Mouse (Mus musculus): Measurements from ENCODE around the gene Fuom. TPM values are rescaled to one million over a fixed set of nuclear protein-coding genes. Genes with fewer than 3 reads are reported as not detected.

Gene Fuom
- polyA plus RNA-seq, 1 experiment from 2014 or later: 29.4 TPM

GRCm38 (mm10) chr7:140116329-140117054 is 14.3 kb upstream of the Fuom start, which contains the start of gene Echs1:
Gene Echs1, minus strand, starts transcription at chr7:140116476.
- peak within 1 kb of the TSS; percentile 80 for H3K9ac ChIP-seq (ENCODE audit: low read depth, low read length)
- peak; percentile 94 for DNase-seq (ENCODE audit: low spot score)
- no peaks in the 10 kb centered on the region for H3K4me1 ChIP-seq (ENCODE audit: control insufficient read depth, insufficient read depth, low read length)
- peak within 1 kb of the TSS; percentile 85 for H3K27ac ChIP-seq (replicated peaks; ENCODE audit: low read depth, low read length)
- no peaks in the 10 kb centered on the region for H3K27me3 ChIP-seq (replicated peaks; ENCODE audit: control insufficient read depth, insufficient read depth, low read length)
- H3K9me3 ChIP-seq (ENCODE audit: control insufficient read depth, low read length): no peaks in the 10 kb centered on the region
- peak within 1 kb of the TSS; percentile 82 for H3K4me3 ChIP-seq (ENCODE audit: low read depth, low read length)
- peaks cover 14% of the 10 kb centered on the region; the same call in 1 of the 2 replicates for H3K36me3 ChIP-seq (ENCODE audit: control insufficient read depth, insufficient read depth, low read length)
- ATAC-seq (ENCODE audit: low read depth): peak; percentile 94
- 5% methylated on average over 22 of the region's 28 CpGs for WGBS
- H3K4me2 ChIP-seq (ENCODE audit: low read depth, low read length): peak within 1 kb of the TSS; percentile 89

GRCm38 (mm10) chr7:140115583-140116328 is 13.5 kb upstream of the Fuom start, which contains the start of gene Paox:
Gene Paox, plus strand, starts transcription at chr7:140115799.
- Histone ChIP-seq H3K27ac (replicated peaks; ENCODE audit: low read depth, low read length) (peak within 1 kb of the TSS; percentile 85), H3K9ac (ENCODE audit: low read depth, low read length) (peak within 1 kb of the TSS; percentile 80), H3K4me3 (ENCODE audit: low read depth, low read length) (peak within 1 kb of the TSS; percentile 82), H3K36me3 (ENCODE audit: control insufficient read depth, insufficient read depth, low read length) (peaks cover 18% of the 10 kb centered on the region), H3K4me2 (ENCODE audit: low read depth, low read length) (peak within 1 kb of the TSS; percentile 89), H3K9me3 (ENCODE audit: control insufficient read depth, low read length) (no peaks in the 10 kb centered on the region), H3K27me3 (replicated peaks; ENCODE audit: control insufficient read depth, insufficient read depth, low read length) (no peaks in the 10 kb centered on the region), H3K4me1 (ENCODE audit: control insufficient read depth, insufficient read depth, low read length) (no peaks in the 10 kb centered on the region)
- peak; percentile 79 for ATAC-seq (ENCODE audit: low read depth)
- WGBS: under 1% methylated on average over 22 of the region's 23 CpGs
- peak; percentile 86 for DNase-seq (ENCODE audit: low spot score)

- 61% methylated on average over 3 of the region's 3 CpGs for WGBS
- peak; percentile 63 for DNase-seq (ENCODE audit: low spot score)
- Histone ChIP-seq H3K9me3 (ENCODE audit: control insufficient read depth, low read length) (no peaks in the 10 kb centered on the region), H3K4me2 (ENCODE audit: low read depth, low read length) (no peak overlapping the region), H3K9ac (ENCODE audit: low read depth, low read length) (no peak overlapping the region), H3K36me3 (ENCODE audit: control insufficient read depth, insufficient read depth, low read length) (peaks cover 56% of the 10 kb centered on the region), H3K4me1 (ENCODE audit: control insufficient read depth, insufficient read depth, low read length) (no peaks in the 10 kb centered on the region), H3K4me3 (ENCODE audit: low read depth, low read length) (no peak overlapping the region), H3K27ac (replicated peaks; ENCODE audit: low read depth, low read length) (no peak overlapping the region), H3K27me3 (replicated peaks; ENCODE audit: control insufficient read depth, insufficient read depth, low read length) (no peaks in the 10 kb centered on the region)
- peak; percentile 34; the same call in 1 of the 2 replicates for ATAC-seq (ENCODE audit: low read depth)
These were observed 9.7 kb upstream of the Fuom start for GRCm38 (mm10) chr7:140111943-140112342.

GRCm38 (mm10) chr7:140104009-140104408 is 1.8 kb upstream of the Fuom start:
- no peaks in the 10 kb centered on the region for H3K27me3 ChIP-seq (replicated peaks; ENCODE audit: control insufficient read depth, insufficient read depth, low read length)
- H3K27ac ChIP-seq (replicated peaks; ENCODE audit: low read depth, low read length): no peak overlapping the region
- H3K4me3 ChIP-seq (ENCODE audit: low read depth, low read length): no peak overlapping the region
- no peak overlapping the region for H3K9ac ChIP-seq (ENCODE audit: low read depth, low read length)
- DNase-seq (ENCODE audit: low spot score) (no peak), ATAC-seq (ENCODE audit: low read depth) (no peak)
- H3K36me3 ChIP-seq (ENCODE audit: control insufficient read depth, insufficient read depth, low read length): peaks cover 40% of the 10 kb centered on the region
- WGBS: 55% methylated on average over 4 of the region's 4 CpGs
- no peak overlapping the region for H3K4me2 ChIP-seq (ENCODE audit: low read depth, low read length)
- no peaks in the 10 kb centered on the region for H3K9me3 ChIP-seq (ENCODE audit: control insufficient read depth, low read length)
- peaks cover 5% of the 10 kb centered on the region; the same call in 1 of the 2 replicates for H3K4me1 ChIP-seq (ENCODE audit: control insufficient read depth, insufficient read depth, low read length)

- H3K27ac ChIP-seq (replicated peaks; ENCODE audit: low read depth, low read length): no peak overlapping the region
- ATAC-seq (ENCODE audit: low read depth): 0 out of 2 replicates have a peak, but pooled peaks have one; percentile 16
- DNase-seq (ENCODE audit: low spot score): no peak
- 74% methylated on average over 10 of the region's 10 CpGs for WGBS
- peak overlapping the region; percentile 67 for H3K9ac ChIP-seq (ENCODE audit: low read depth, low read length)
- H3K36me3 ChIP-seq (ENCODE audit: control insufficient read depth, insufficient read depth, low read length): peaks cover 17% of the 10 kb centered on the region
- H3K9me3 ChIP-seq (ENCODE audit: control insufficient read depth, low read length): no peaks in the 10 kb centered on the region
- H3K4me3 ChIP-seq (ENCODE audit: low read depth, low read length): peak overlapping the region; percentile 48
- no peaks in the 10 kb centered on the region for H3K27me3 ChIP-seq (replicated peaks; ENCODE audit: control insufficient read depth, insufficient read depth, low read length)
- peak overlapping the region; percentile 76 for H3K4me2 ChIP-seq (ENCODE audit: low read depth, low read length)
- peaks cover 5% of the 10 kb centered on the region; the same call in 1 of the 2 replicates for H3K4me1 ChIP-seq (ENCODE audit: control insufficient read depth, insufficient read depth, low read length)
These were observed 743 bp downstream of the Fuom start for GRCm38 (mm10) chr7:140101498-140101897.

GRCm38 (mm10) chr7:140098466-140098865 is 3.8 kb downstream of the Fuom start:
- no peaks in the 10 kb centered on the region for H3K36me3 ChIP-seq (ENCODE audit: control insufficient read depth, insufficient read depth, low read length)
- H3K4me1 ChIP-seq (ENCODE audit: control insufficient read depth, insufficient read depth, low read length): peaks cover 5% of the 10 kb centered on the region; the same call in 1 of the 2 replicates
- H3K4me2 ChIP-seq (ENCODE audit: low read depth, low read length): no peak overlapping the region
- H3K4me3 ChIP-seq (ENCODE audit: low read depth, low read length): no peak overlapping the region
- DNase-seq (ENCODE audit: low spot score) (no peak), ATAC-seq (ENCODE audit: low read depth) (no peak)
- H3K9me3 ChIP-seq (ENCODE audit: control insufficient read depth, low read length): no peaks in the 10 kb centered on the region
- no peaks in the 10 kb centered on the region for H3K27me3 ChIP-seq (replicated peaks; ENCODE audit: control insufficient read depth, insufficient read depth, low read length)
- no peak overlapping the region for H3K9ac ChIP-seq (ENCODE audit: low read depth, low read length)
- 100% methylated on average over 1 of the region's 1 CpGs for WGBS
- H3K27ac ChIP-seq (replicated peaks; ENCODE audit: low read depth, low read length): no peak overlapping the region

- DNase-seq (ENCODE audit: low spot score) (no peak), ATAC-seq (ENCODE audit: low read depth) (no peak)
- no peaks in the 10 kb centered on the region for H3K9me3 ChIP-seq (ENCODE audit: control insufficient read depth, low read length)
- no peak overlapping the region for H3K9ac ChIP-seq (ENCODE audit: low read depth, low read length)
- no peak overlapping the region for H3K27ac ChIP-seq (replicated peaks; ENCODE audit: low read depth, low read length)
- H3K4me3 ChIP-seq (ENCODE audit: low read depth, low read length): no peak overlapping the region
- H3K4me1 ChIP-seq (ENCODE audit: control insufficient read depth, insufficient read depth, low read length): no peaks in the 10 kb centered on the region
- H3K36me3 ChIP-seq (ENCODE audit: control insufficient read depth, insufficient read depth, low read length): no peaks in the 10 kb centered on the region
- no peak overlapping the region for H3K4me2 ChIP-seq (ENCODE audit: low read depth, low read length)
- no peaks in the 10 kb centered on the region for H3K27me3 ChIP-seq (replicated peaks; ENCODE audit: control insufficient read depth, insufficient read depth, low read length)
These were observed 6.2 kb downstream of the Fuom start for GRCm38 (mm10) chr7:140096055-140096454.

- H3K4me3 ChIP-seq (ENCODE audit: low read depth, low read length): no peak overlapping the region
- ATAC-seq (ENCODE audit: low read depth) (no peak), DNase-seq (ENCODE audit: low spot score) (no peak)
- no peaks in the 10 kb centered on the region for H3K27me3 ChIP-seq (replicated peaks; ENCODE audit: control insufficient read depth, insufficient read depth, low read length)
- 38% methylated on average over 1 of the region's 1 CpGs for WGBS
- H3K4me2 ChIP-seq (ENCODE audit: low read depth, low read length): no peak overlapping the region
- H3K27ac ChIP-seq (replicated peaks; ENCODE audit: low read depth, low read length): no peak overlapping the region
- H3K36me3 ChIP-seq (ENCODE audit: control insufficient read depth, insufficient read depth, low read length): no peaks in the 10 kb centered on the region
- no peaks in the 10 kb centered on the region for H3K9me3 ChIP-seq (ENCODE audit: control insufficient read depth, low read length)
- H3K4me1 ChIP-seq (ENCODE audit: control insufficient read depth, insufficient read depth, low read length): no peaks in the 10 kb centered on the region
- H3K9ac ChIP-seq (ENCODE audit: low read depth, low read length): no peak overlapping the region
These were observed 6.7 kb downstream of the Fuom start for GRCm38 (mm10) chr7:140095556-140095955.

Data from embryonic facial prominence, embryonic 14.5 days (tissue).